Mouse (Mus musculus): ENCODE data around the gene Ttc3. TPM values are rescaled to one million over a fixed set of nuclear protein-coding genes. Genes with fewer than 3 reads are reported as not detected.
"Not testable (repeated sequence)": the region's sequence is repeated elsewhere in the genome, so short reads cannot be mapped to it uniquely, and the experiment has no call there.

Gene Ttc3
- polyA plus RNA-seq, 1 experiment from 2014 or later, result 213 TPM

- Histone ChIP-seq H3K4me3 (ENCODE audit: low read depth, low read length) (no peak overlapping the region), H3K9ac (ENCODE audit: low read depth, low read length) (no peak overlapping the region), H3K27ac (ENCODE audit: low read depth, low read length) (no peak overlapping the region), H3K4me1 (ENCODE audit: control insufficient read depth, insufficient read depth, low read length) (no peaks in the 10 kb centered on the region), H3K27me3 (ENCODE audit: control insufficient read depth, insufficient read depth, low read length) (no peaks in the 10 kb centered on the region), H3K36me3 (ENCODE audit: control insufficient read depth, insufficient read depth, low read length) (no peaks in the 10 kb centered on the region), H3K9me3 (replicated peaks; ENCODE audit: control insufficient read depth, low read length) (no peaks in the 10 kb centered on the region), H3K4me2 (no peak overlapping the region)
- ATAC-seq (replicated peaks; ENCODE audit: insufficient number of reproducible peaks, low FRiP score, low TSS enrichment), result no peak
- 72% methylated on average over 5 of the region's 5 CpGs for WGBS (ENCODE audit: insufficient replicate concordance)
Measured at GRCm38 (mm10) chr16:94487341-94487740, 116.9 kb downstream of the Ttc3 start.

- H3K4me1 ChIP-seq (ENCODE audit: control insufficient read depth, insufficient read depth, low read length), result no peaks in the 10 kb centered on the region
- H3K36me3 ChIP-seq (ENCODE audit: control insufficient read depth, insufficient read depth, low read length), result no peaks in the 10 kb centered on the region
- 92% methylated on average over 5 of the region's 5 CpGs for WGBS (ENCODE audit: insufficient replicate concordance)
- H3K9me3 ChIP-seq (replicated peaks; ENCODE audit: control insufficient read depth, low read length), result no peaks in the 10 kb centered on the region
- no peak overlapping the region for H3K4me2 ChIP-seq
- ATAC-seq (replicated peaks; ENCODE audit: insufficient number of reproducible peaks, low FRiP score, low TSS enrichment), result no peak
- no peak overlapping the region for H3K4me3 ChIP-seq (ENCODE audit: low read depth, low read length)
- no peak overlapping the region for H3K9ac ChIP-seq (ENCODE audit: low read depth, low read length)
- no peaks in the 10 kb centered on the region for H3K27me3 ChIP-seq (ENCODE audit: control insufficient read depth, insufficient read depth, low read length)
- H3K27ac ChIP-seq (ENCODE audit: low read depth, low read length), result no peak overlapping the region
Measured at GRCm38 (mm10) chr16:94489326-94489725, 118.9 kb downstream of the Ttc3 start.

GRCm38 (mm10) chr16:94497176-94497575 lies 126.8 kb downstream of the Ttc3 start:
- not testable (repeated sequence) for H3K4me2 ChIP-seq; H3K4me1 ChIP-seq (ENCODE audit: control insufficient read depth, insufficient read depth, low read length); H3K9me3 ChIP-seq (replicated peaks; ENCODE audit: control insufficient read depth, low read length); H3K27me3 ChIP-seq (ENCODE audit: control insufficient read depth, insufficient read depth, low read length); H3K9ac ChIP-seq (ENCODE audit: low read depth, low read length); H3K4me3 ChIP-seq (ENCODE audit: low read depth, low read length); H3K27ac ChIP-seq (ENCODE audit: low read depth, low read length); ATAC-seq (replicated peaks; ENCODE audit: insufficient number of reproducible peaks, low FRiP score, low TSS enrichment)
- H3K36me3 ChIP-seq (ENCODE audit: control insufficient read depth, insufficient read depth, low read length), result peaks cover 30% of the 10 kb centered on the region
- WGBS (ENCODE audit: insufficient replicate concordance), result 92% methylated on average over 7 of the region's 7 CpGs

- no peak overlapping the region for H3K4me2 ChIP-seq
- WGBS (ENCODE audit: insufficient replicate concordance), result 79% methylated on average over 5 of the region's 5 CpGs
- 0 out of 2 replicates have a peak, but pooled peaks cover 3% of the 10 kb centered on the region for H3K4me1 ChIP-seq (ENCODE audit: control insufficient read depth, insufficient read depth, low read length)
- H3K27ac ChIP-seq (ENCODE audit: low read depth, low read length), result no peak overlapping the region
- no peak overlapping the region for H3K4me3 ChIP-seq (ENCODE audit: low read depth, low read length)
- ATAC-seq (replicated peaks; ENCODE audit: insufficient number of reproducible peaks, low FRiP score, low TSS enrichment), result peak; percentile 52; the same call in 1 of the 2 replicates
- no peak overlapping the region for H3K9ac ChIP-seq (ENCODE audit: low read depth, low read length)
- no peaks in the 10 kb centered on the region for H3K27me3 ChIP-seq (ENCODE audit: control insufficient read depth, insufficient read depth, low read length)
- peaks cover 30% of the 10 kb centered on the region for H3K36me3 ChIP-seq (ENCODE audit: control insufficient read depth, insufficient read depth, low read length)
- no peaks in the 10 kb centered on the region for H3K9me3 ChIP-seq (replicated peaks; ENCODE audit: control insufficient read depth, low read length)
Measured at GRCm38 (mm10) chr16:94497911-94498310, 127.5 kb downstream of the Ttc3 start.

GRCm38 (mm10) chr16:94504192-94504591 lies 133.8 kb downstream of the Ttc3 start:
- Histone ChIP-seq H3K4me3 (ENCODE audit: low read depth, low read length) (no peak overlapping the region), H3K36me3 (ENCODE audit: control insufficient read depth, insufficient read depth, low read length) (peaks cover 25% of the 10 kb centered on the region), H3K27me3 (ENCODE audit: control insufficient read depth, insufficient read depth, low read length) (no peaks in the 10 kb centered on the region), H3K4me2 (no peak overlapping the region), H3K27ac (ENCODE audit: low read depth, low read length) (no peak overlapping the region), H3K9me3 (replicated peaks; ENCODE audit: control insufficient read depth, low read length) (no peaks in the 10 kb centered on the region), H3K4me1 (ENCODE audit: control insufficient read depth, insufficient read depth, low read length) (no peaks in the 10 kb centered on the region), H3K9ac (ENCODE audit: low read depth, low read length) (no peak overlapping the region)
- 92% methylated on average over 5 of the region's 5 CpGs for WGBS (ENCODE audit: insufficient replicate concordance)
- no peak for ATAC-seq (replicated peaks; ENCODE audit: insufficient number of reproducible peaks, low FRiP score, low TSS enrichment)

GRCm38 (mm10) chr16:94507071-94507470 lies 136.7 kb downstream of the Ttc3 start:
- no peaks in the 10 kb centered on the region for H3K9me3 ChIP-seq (replicated peaks; ENCODE audit: control insufficient read depth, low read length)
- no peak overlapping the region for H3K4me3 ChIP-seq (ENCODE audit: low read depth, low read length)
- H3K9ac ChIP-seq (ENCODE audit: low read depth, low read length), result no peak overlapping the region
- no peaks in the 10 kb centered on the region for H3K27me3 ChIP-seq (ENCODE audit: control insufficient read depth, insufficient read depth, low read length)
- H3K4me1 ChIP-seq (ENCODE audit: control insufficient read depth, insufficient read depth, low read length), result no peaks in the 10 kb centered on the region
- 88% methylated on average over 2 of the region's 2 CpGs for WGBS (ENCODE audit: insufficient replicate concordance)
- no peak overlapping the region for H3K27ac ChIP-seq (ENCODE audit: low read depth, low read length)
- no peak overlapping the region for H3K4me2 ChIP-seq
- peaks cover 18% of the 10 kb centered on the region for H3K36me3 ChIP-seq (ENCODE audit: control insufficient read depth, insufficient read depth, low read length)
- no peak for ATAC-seq (replicated peaks; ENCODE audit: insufficient number of reproducible peaks, low FRiP score, low TSS enrichment)

GRCm38 (mm10) chr16:94508769-94509168 lies 138.4 kb downstream of the Ttc3 start:
- Histone ChIP-seq H3K27ac (ENCODE audit: low read depth, low read length) (no peak overlapping the region), H3K36me3 (ENCODE audit: control insufficient read depth, insufficient read depth, low read length) (peaks cover 16% of the 10 kb centered on the region), H3K9me3 (replicated peaks; ENCODE audit: control insufficient read depth, low read length) (no peaks in the 10 kb centered on the region), H3K27me3 (ENCODE audit: control insufficient read depth, insufficient read depth, low read length) (no peaks in the 10 kb centered on the region), H3K4me2 (no peak overlapping the region), H3K4me3 (ENCODE audit: low read depth, low read length) (no peak overlapping the region), H3K9ac (ENCODE audit: low read depth, low read length) (no peak overlapping the region), H3K4me1 (ENCODE audit: control insufficient read depth, insufficient read depth, low read length) (no peaks in the 10 kb centered on the region)
- 90% methylated on average over 8 of the region's 8 CpGs for WGBS (ENCODE audit: insufficient replicate concordance)
- ATAC-seq (replicated peaks; ENCODE audit: insufficient number of reproducible peaks, low FRiP score, low TSS enrichment), result no peak

- no peak overlapping the region for H3K27ac ChIP-seq (ENCODE audit: low read depth, low read length)
- no peak overlapping the region for H3K4me2 ChIP-seq
- no peaks in the 10 kb centered on the region for H3K9me3 ChIP-seq (replicated peaks; ENCODE audit: control insufficient read depth, low read length)
- H3K4me3 ChIP-seq (ENCODE audit: low read depth, low read length), result no peak overlapping the region
- no peaks in the 10 kb centered on the region for H3K27me3 ChIP-seq (ENCODE audit: control insufficient read depth, insufficient read depth, low read length)
- no peak for ATAC-seq (replicated peaks; ENCODE audit: insufficient number of reproducible peaks, low FRiP score, low TSS enrichment)
- peaks cover 10% of the 10 kb centered on the region for H3K36me3 ChIP-seq (ENCODE audit: control insufficient read depth, insufficient read depth, low read length)
- no peak overlapping the region for H3K9ac ChIP-seq (ENCODE audit: low read depth, low read length)
- no peaks in the 10 kb centered on the region for H3K4me1 ChIP-seq (ENCODE audit: control insufficient read depth, insufficient read depth, low read length)
- 71% methylated on average over 2 of the region's 2 CpGs for WGBS (ENCODE audit: insufficient replicate concordance)
Measured at GRCm38 (mm10) chr16:94509983-94510382, 139.6 kb downstream of the Ttc3 start.

- H3K4me2 ChIP-seq, result no peak overlapping the region
- WGBS (ENCODE audit: insufficient replicate concordance), result 86% methylated on average over 2 of the region's 2 CpGs
- H3K27ac ChIP-seq (ENCODE audit: low read depth, low read length), result no peak overlapping the region
- no peaks in the 10 kb centered on the region for H3K27me3 ChIP-seq (ENCODE audit: control insufficient read depth, insufficient read depth, low read length)
- no peaks in the 10 kb centered on the region for H3K36me3 ChIP-seq (ENCODE audit: control insufficient read depth, insufficient read depth, low read length)
- no peak overlapping the region for H3K4me3 ChIP-seq (ENCODE audit: low read depth, low read length)
- no peaks in the 10 kb centered on the region for H3K9me3 ChIP-seq (replicated peaks; ENCODE audit: control insufficient read depth, low read length)
- no peak overlapping the region for H3K9ac ChIP-seq (ENCODE audit: low read depth, low read length)
- H3K4me1 ChIP-seq (ENCODE audit: control insufficient read depth, insufficient read depth, low read length), result peaks cover 19% of the 10 kb centered on the region; the same call in 1 of the 2 replicates
- ATAC-seq (replicated peaks; ENCODE audit: insufficient number of reproducible peaks, low FRiP score, low TSS enrichment), result no peak
Measured at GRCm38 (mm10) chr16:94517606-94518005, 147.2 kb downstream of the Ttc3 start.
